Mouse (Mus musculus) hematopoietic stem cell, adult 5-6 weeks (primary cell): ENCODE measurements around the gene Sec23b. TPM values are rescaled to one million over a fixed set of nuclear protein-coding genes. Genes with fewer than 3 reads are reported as not detected.
"Not testable (repeated sequence)": the region's sequence is repeated elsewhere in the genome, so short reads cannot be mapped to it uniquely, and the experiment has no call there.

Experiments used
- ATAC-seq, 2 experiments: fragments of 125-278 bp in 1 of 2; replicated peaks in 1 of 2; 2 replicates each; pipeline ENCODE4 v1.8.0; 2016 to 2017; ENCODE audit warnings: inconsistent platforms in 2 of 2, mild to moderate bottlenecking in 2 of 2, moderate number of reproducible peaks in 2 of 2, low read depth in 1 of 2, moderate TSS enrichment in 1 of 2; ENCODE audit not compliant: low FRiP score in 2 of 2, poor library complexity in 2 of 2, severe bottlenecking in 2 of 2, insufficient read depth in 1 of 2, low TSS enrichment in 1 of 2
- total RNA-seq: library from RNA; stranded (forward); fragments of 172-1452, 232-1000 nt; gene quantifications from 2 replicates; pipeline ENCODE4 v1.2.3, GENCODE M21; 2017

Gene Sec23b
- 56.0 and 82.8 TPM in 2 replicates for total RNA-seq

DNA sequence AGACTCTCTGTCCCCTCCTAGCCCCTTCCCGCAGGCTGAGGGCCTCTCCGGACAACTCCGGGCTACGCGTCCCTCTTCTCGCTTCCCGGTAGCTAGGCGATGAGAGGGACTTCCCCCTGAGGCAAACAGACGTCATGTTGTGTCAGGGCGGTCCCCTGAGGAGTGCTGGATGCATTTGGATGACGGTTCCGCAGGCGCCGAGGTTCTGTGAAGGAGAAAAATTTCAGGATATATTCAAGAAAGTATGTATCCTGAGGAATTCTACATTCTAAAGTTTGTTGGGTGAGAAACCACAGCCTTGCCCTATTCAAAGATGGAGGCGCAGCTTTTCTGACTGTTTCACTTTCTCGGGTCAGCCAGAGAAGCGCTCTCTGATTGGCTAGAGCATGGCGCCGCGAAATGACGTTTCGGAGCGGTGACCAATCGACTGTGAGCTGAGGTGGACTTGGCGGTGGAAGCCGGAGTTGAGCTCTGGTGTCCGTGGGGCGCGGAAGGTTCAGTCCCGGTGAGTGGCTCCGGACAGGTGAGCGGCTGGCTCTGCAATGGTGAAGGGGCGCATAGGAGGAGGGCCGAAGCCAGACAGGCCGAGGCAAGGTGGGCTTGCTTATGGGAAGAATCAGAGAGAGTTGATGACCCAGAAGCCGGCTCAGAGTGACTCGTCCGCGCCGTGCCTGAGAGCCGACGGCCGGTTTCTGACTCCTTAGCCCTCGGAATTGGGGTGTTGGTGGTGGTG is at the start of gene Sec23b:
Sec23b (plus strand) TSS at position 410 of the 733 bp plus-strand sequence.
- ATAC-seq, result peak; percentile 99

DNA sequence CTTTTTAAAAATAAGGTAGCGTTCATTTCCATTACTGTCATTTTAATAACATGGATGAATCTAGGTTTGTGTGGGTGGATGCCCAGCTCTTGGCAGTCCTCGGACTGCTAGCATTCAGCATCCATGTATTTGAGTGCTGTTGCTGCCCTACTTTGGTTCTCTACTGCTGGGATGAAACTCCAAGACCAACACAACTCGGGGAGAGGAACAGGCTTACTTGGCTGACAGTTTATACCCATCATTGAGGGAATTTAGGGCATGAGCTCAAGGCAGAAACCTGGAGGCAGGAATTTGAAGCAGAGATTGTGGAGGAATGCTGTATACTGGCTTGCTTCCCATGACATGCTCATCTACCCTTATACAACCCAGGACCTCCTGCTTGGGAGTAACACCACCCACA is 41.4 kb upstream of the Sec23b start:
- no peak for ATAC-seq

DNA sequence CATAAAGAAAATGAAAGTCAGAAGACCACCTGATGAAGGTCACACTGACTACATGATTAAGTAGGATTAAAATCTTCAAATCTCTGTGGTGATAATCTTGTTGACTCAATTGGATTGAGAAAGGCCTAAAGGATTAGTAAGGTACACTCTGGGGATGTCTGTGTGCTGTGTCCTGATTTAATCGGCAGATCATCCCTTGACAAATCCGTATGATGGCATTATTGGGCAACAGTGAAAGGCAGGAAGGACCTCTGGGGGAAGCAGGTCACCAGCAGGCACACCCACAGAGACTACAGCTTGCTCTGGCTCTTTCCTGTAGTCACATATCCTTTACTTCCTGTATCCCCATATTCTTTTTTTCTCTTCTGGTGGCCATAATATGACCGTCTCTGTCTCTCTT is 36.3 kb upstream of the Sec23b start:
- ATAC-seq, result no peak

DNA sequence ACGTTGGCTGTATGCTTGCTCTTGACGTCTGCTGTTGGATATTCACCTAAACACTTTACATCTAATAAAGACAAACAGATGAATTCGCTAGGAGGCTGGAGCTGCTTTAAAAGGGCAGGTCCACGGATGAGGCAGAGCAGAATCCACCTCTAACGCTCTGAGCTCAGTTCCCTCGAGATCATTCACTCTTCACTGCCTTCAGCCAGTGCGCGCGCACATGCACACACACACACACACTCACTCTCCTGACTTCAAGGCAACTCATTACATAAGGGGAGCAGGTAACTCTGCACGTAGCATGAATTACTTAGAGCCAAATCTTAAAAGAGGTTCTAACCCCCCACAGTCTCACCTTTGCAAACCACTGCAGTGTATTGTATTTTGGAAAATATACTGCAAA is 30.2 kb upstream of the Sec23b start:
- no peak for ATAC-seq

DNA sequence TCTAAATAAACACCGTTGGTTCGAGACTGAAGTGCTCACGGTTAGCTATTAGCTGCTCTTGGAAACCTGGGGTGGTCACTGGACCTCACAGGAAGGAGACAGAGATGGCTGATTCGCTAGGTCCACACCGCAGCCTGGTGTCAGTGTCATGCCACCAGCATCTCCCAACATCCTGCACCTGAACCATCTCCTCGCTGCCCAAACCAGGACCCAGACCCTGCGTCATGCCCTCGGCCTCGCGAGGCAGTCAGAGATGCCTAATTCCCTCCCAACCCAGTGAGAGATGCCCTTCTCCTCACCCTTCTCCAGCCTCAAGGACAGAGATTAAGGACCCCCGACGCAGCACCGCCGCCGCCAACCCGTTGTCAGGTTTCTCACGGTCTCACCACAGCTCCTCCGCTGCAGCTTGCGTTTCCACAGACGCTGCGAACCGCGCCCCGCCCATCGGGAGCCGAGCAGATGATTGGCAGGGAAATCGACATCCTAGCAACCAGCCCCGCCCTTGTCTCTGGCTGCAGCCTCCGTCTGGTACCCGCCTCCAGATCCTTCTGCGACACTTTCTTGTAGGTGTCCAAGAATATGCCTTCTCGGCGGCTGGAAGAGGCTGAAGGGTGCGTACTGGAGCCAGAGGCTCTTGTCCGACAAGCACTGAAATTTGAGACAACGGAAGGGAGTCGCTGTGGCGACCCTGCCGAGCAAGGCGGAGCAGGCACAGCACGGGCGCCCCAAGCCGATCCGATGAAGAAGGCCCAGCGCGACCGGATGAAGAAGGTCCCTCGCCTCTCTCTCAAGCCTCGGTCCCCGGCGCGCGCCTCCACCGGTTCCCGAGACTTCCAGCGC is 28.8 kb upstream of the Sec23b start, which contains the start of the genes Dzank1 and Polr3f:
Dzank1 (minus strand) TSS at position 434 of the 840 bp plus-strand sequence.
Polr3f (plus strand) TSS at position 738 of the 840 bp plus-strand sequence.
- ATAC-seq, result peak; percentile 98 to 99

DNA sequence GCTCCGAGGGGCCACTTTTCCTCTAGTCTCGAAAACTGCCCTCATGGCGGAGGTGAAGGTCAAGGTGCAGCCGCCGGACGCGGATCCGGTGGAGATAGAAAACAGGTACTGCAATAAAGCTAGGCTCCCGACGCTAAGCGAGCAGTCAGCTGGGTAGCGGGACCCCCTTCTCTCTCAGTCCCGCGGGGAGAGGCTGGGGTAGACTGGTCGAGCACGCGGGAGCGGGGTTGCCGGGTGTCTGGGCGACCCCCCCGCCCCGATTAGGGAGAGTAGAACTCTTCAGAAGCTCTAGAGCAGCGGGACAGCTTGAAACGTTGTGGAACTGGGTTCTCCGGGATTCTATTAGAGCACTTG is 28.2 kb upstream of the Sec23b start:
- ATAC-seq, result peak; percentile 3 to 26; a peak in 3 of 4 replicates

DNA sequence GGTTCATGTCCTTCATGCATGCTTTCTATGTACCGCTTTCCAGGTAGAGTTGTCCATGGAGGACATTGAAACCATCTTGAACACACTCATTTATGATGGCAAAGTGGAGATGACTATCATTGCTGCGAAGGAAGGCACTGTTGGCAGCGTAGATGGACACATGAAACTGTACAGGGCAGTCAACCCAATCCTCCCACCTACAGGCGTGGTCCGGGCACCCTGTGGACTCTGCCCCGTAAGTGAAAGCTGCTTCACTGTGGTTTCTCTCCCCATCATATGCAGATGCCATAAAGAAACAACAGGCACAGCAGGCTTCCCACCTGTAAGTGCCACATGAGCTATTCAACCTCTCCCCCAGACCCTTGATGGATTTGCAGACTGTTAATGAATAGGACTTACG is 18.9 kb upstream of the Sec23b start:
- no peak for ATAC-seq

DNA sequence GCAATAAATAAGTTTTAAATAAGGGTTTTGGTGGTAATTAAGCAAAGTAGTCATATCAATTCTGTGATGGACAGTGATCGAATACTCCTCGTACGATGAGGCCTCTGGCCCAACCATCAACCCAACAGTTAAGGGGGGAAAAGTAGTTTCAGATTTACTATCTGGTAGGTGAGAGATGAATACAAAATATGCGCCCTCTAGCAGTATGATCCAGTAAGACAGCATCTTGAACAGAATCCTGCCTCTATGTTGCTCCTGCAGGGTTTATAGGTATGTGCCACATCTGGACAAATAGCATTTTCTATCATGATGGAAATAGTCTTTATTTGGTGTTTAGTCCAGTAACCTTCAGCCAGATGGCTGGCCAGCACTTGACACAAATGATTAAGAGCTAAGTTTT is 14.8 kb upstream of the Sec23b start:
- ATAC-seq, result peak in 1 of 2 experiments; percentile 42; a peak in 1 of 4 replicates

DNA sequence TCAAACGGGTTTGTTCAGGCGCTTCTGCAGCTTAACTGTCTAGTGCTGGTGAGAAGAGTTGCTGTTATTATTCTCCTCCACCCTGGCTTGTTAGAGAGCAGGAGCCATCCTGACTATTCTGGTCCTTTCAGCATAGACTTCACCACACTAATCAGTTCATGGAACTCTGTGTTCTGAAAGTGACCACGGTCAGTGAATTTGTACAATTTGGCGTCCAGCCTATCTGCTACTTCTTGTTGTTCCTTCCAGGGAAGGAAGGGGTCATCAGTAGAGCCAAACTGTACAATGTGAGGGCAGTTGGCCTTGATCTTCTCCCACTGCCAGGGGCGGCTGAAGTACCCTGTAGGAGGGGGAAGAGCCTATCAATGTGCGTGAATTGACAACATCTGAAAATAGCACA is 12.4 kb upstream of the Sec23b start:
- ATAC-seq, result no peak

DNA sequence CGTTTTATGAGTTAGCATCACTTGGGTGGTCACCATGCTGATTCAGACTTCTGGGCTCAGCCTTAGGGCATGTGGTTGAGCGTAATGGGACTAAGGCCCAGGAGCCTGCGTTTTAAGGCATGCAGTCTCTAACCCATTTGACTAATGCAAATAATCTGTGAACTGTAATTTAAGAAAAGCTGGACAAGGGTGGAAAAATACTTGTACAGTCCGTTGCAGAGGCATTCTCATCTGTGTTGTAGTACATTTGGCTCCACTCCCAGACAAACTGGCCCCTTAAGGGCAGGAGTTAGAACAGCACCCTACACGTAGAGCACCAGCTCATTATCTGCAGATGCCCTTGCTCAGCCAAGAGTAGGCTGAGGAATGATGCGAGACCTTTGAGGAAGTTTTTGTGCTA is 11.4 kb upstream of the Sec23b start:
- ATAC-seq, result no peak

DNA sequence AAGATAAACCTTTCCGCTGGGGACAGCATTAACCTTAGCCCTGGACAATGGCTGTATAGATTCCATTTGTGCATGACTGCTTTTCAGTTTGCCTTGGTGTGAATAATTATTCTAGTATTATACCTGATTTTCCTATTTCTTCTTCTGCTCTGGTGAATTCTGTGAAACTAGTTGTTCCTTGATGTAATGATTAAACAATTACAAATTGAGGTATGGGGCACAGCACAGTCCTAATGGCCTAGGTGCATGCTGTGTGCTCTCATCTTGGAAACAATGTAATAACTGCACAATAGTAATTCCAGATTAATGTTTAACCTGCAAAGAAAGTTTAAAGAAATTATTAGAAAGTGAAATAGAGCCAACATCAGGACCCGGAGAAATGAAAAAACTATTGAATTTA is 11.0 kb upstream of the Sec23b start:
- no peak for ATAC-seq

DNA sequence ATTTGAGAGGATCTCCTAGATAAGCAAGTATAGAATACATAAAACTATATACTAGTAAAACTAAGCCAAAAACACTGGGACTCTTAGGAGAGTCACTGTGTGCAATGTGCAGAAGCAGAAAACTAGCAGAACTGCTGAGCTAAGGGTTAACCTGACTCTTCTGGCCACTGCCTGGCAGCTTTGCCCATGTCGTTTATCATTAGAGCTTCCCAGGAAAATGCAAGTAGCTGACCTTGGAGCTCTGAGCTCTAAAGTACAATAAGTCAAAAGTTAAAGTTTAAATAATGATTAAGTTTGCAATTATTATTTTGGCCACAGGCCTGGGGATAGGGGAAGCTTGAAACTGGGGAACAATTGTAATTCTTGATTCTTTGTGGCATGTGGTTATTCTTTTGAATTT is 10.5 kb upstream of the Sec23b start:
- ATAC-seq, result no peak

DNA sequence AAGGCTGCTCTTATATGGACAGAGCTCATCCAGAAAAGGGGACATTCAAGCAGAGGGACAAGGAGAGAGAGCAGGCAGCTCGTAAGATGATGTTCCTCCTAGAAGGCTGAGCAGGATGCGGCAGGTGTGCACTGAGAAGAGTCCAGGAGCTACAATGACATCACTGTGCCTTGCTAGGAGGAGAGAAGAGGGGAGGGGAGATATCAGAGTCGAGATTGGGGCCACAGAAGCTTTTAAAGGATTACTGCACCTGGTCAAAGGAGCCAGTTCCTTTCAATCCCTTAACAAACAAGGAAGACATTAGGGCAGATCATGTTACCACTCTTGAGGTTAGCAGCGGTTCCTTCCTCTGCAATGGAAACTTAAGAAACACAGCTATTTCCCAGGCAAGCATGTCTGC is 8.5 kb upstream of the Sec23b start:
- no peak for ATAC-seq

DNA sequence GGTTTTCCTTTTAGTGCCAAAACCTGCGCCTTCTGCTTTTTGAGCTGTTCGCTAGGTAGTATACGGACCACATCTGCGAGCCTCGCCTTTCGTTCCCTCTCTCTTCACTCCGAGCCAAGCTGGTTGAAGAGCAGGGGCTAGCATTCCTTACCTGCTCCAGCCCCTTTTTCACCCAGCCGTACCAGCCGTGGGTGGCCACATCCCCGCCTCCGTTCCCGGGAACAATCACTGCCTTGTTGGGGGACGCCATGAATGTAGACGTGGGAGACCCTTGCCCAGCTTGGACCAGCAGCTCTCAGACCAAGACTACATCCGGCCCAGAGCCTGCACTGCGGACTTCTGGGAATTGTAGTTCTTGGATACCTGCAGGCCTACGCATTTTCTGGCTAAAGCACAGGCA is 5.5 kb upstream of the Sec23b start, which contains the start of gene Rbbp9:
Rbbp9 (minus strand) TSS at position 341 of the 400 bp plus-strand sequence.
- peak; percentile 88 for ATAC-seq

DNA sequence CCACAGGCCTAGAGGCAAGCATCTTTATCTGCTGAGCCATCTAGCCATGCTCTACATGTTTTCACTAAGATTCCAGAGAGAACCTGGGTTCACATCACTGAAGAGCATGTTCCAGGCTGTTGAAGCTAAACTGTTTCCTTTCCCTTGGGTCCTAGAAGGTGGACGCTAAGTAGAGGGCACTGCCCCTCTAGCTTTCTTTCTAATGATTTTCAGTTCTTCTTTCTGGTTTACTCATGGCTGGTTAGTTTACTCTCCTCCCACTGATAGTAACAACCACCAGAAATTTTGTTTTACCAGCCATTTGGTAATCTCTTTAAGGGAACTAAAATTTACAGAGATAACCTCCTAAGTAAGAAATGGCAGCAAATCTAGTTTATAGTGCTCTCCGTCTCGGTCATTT is 2.1 kb upstream of the Sec23b start:
- no peak for ATAC-seq

DNA sequence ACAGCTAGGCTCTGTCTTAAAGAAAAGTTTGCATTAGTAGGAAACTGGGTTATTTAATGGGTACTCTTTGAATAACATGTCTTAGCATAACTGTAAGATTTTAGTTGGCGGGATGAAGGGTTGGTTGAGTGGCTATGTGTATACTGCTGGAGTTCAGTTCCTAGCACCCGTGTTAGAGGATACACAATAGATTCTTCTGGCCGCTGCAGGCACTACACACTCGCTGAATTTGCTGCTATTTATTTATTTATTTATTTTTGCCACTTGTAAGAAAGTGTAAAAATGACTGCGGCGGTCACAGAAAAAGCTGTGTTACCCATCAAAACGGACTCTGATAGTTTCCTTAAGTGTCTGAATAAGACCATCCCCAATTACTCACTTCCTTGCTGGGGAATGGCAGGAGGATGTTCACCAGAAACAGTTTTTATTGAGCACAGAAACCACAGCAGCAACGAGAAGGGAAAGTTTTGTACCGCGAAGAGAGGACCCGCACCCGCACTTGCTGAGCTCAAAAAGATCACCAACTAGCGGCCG is 676 bp upstream of the Sec23b start:
- ATAC-seq, result peak; percentile 18 to 39

DNA sequence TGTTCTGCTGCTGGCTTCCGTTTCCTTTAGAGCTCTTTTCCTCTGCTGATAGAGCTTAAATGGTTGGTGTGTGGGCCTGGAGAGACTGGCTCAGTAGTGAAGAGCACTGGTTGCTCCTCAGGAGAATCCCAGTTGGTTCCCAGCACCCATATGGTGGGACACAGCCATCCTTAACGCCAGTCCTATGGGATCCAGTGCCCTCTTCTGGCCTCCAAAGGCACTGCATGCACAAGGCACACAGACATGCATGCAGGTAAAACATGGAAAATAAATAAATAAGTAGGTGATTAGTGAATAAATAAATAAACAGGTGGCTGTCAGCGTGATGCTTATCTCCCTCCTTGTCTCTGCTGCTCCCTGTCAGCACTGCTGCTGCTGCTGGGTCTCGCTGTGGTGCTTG is 32.7 kb downstream of the Sec23b start:
- no peak for ATAC-seq

DNA sequence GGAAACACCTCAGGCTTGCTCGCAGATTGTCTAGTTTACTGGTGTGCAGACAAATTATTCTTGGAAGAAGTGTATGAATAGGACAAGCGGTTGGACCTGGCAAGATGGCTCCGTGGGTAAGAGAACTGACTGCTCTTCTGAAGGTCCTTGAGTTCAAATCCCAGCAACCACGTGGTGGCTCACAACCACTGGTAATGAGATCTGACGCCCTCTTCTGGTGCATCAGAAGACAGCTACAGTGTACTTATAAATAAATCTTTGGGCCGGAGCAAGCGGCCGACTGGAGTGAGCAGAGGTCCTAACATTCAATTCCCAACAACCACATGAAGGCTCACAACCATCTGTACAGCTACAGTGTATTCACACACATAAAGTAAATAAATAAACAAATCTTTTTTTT is 37.0 kb downstream of the Sec23b start:
- not testable (repeated sequence) for ATAC-seq
